Mouse (Mus musculus): Measurements from ENCODE around the gene Arl6ip1. TPM values are rescaled to one million over a fixed set of nuclear protein-coding genes. Genes with fewer than 3 reads are reported as not detected.

The Arl6ip1 gene
- total and polyA plus RNA-seq, 3 experiments, result 89.7 to 199 (median 188) TPM

DNA sequence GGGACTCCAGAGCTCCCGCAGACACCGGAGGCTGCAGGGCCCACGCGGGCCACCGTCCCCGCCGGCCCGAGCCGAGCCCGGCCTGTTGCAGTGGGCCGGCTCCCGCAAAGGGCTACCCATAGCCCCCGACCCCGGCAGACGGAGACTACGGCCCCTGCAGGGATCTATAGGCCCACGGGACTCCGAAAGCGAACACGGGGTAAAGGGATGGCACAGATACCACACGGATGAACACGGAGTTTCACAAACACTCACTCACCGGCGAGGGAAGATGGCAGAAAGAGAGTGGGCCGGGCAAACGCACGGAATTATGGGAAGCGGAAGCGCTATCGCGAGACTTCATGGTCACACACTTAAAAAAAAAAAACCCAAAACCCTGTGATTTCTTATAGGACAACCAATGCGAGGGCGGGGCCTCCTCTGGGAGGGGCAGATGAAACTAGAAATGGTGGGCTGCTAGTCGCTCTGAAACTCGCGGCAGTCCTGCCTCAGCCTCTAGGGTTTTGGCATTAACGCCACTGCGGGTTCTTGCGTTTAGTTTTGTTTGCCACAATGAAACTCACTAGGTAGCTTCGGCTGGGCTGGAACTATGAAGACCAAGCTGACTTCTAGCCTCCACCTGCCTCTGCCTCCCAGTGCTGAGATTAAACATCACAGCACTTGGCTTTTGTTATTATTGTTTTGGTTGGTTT, 13.4 kb downstream of the Arl6ip1 start, which contains the start of gene Rps15a:
Gene Rps15a (minus strand): TSS at position 312 of the 692 bp plus-strand sequence.
- Histone ChIP-seq H3K4me1 (ENCODE audit: control insufficient read depth in 1 of 2, insufficient read depth in 2 of 2, low read length in 2 of 2) (peaks cover 15 to 26% of the 10 kb centered on the region in 2 experiments), H3K36me3 (ENCODE audit: control insufficient read depth in 1 of 2, insufficient read depth in 2 of 2, low read length in 2 of 2) (peaks cover 29 to 55% of the 10 kb centered on the region in 2 experiments), H3K9me3 (replicated peaks; ENCODE audit: insufficient read depth, low read length) (no peaks in the 10 kb centered on the region), H3K4me3 (ENCODE audit: control insufficient read depth in 1 of 2, insufficient read depth in 1 of 2, low read depth in 2 of 2, low read length in 2 of 2) (peak within 1 kb of the TSS; percentile 79 to 95), H3K9ac (ENCODE audit: control insufficient read depth, low read depth, low read length, poor library complexity, severe bottlenecking) (peak within 1 kb of the TSS; percentile 96), H3K27me3 (ENCODE audit: control insufficient read depth in 1 of 2, insufficient read depth in 2 of 2, low read length in 2 of 2) (no peaks in the 10 kb centered on the region), H3K27ac (ENCODE audit: control insufficient read depth, low read depth, low read length) (peak within 1 kb of the TSS; percentile 88), H3K79me2 (ENCODE audit: control insufficient read depth, insufficient read depth, low read length, poor library complexity) (peaks cover 52% of the 10 kb centered on the region)
- peak; percentile 75 for TF ChIP-seq SIN3A (IDR thresholded peaks at IDR 0.05; ENCODE audit: low read length)
- peak; percentile 87 for TF ChIP-seq HCFC1 (IDR thresholded peaks at IDR 0.05; ENCODE audit: low read depth, low read length)
- TF ChIP-seq GABPA (IDR thresholded peaks at IDR 0.05; ENCODE audit: low read depth, low read length), result no peak
- no peak for TF ChIP-seq USF2 (IDR thresholded peaks at IDR 0.05; ENCODE audit: borderline replicate concordance in 1 of 2, insufficient read depth in 1 of 2, low read depth in 1 of 2, low read length in 2 of 2)
- peak; percentile 71 for TF ChIP-seq TCF12 (IDR thresholded peaks at IDR 0.05; ENCODE audit: low read depth, low read length)
- TF ChIP-seq ZC3H11A (IDR thresholded peaks at IDR 0.05; ENCODE audit: low read depth, low read length), result no peak
- peak; percentile 98 for TF ChIP-seq NELFE (IDR thresholded peaks at IDR 0.05; ENCODE audit: low read depth, low read length)
- peak; percentile 95 for TF ChIP-seq MYC (IDR thresholded peaks at IDR 0.05; ENCODE audit: low read depth, low read length)
- peak; percentile 45; the same call in 1 of the 2 replicates for TF ChIP-seq ETS1 (IDR thresholded peaks at IDR 0.05; ENCODE audit: low read depth, low read length)
- TF ChIP-seq MAX (IDR thresholded peaks at IDR 0.05; ENCODE audit: low read length), result peak; percentile 86; the same call in 1 of the 2 replicates
- TF ChIP-seq BHLHE40 (IDR thresholded peaks at IDR 0.05; ENCODE audit: borderline replicate concordance, low read depth, low read length), result no peak
- TF ChIP-seq POLR2AphosphoS2 (IDR thresholded peaks at IDR 0.05; ENCODE audit: low read length), result peak; percentile 88
- TF ChIP-seq MXI1 (IDR thresholded peaks at IDR 0.05; ENCODE audit: low read depth, low read length), result peak; percentile 80
- 0 out of 2 replicates have a peak, but pooled peaks have one; percentile 54 for TF ChIP-seq ELF1 (IDR thresholded peaks at IDR 0.05; ENCODE audit: low read depth, low read length)
- peak; percentile 76 for TF ChIP-seq KAT2A (conservative IDR thresholded peaks at IDR 0.05; ENCODE audit: low read depth, low read length)
- no peak for TF ChIP-seq MEF2A (IDR thresholded peaks at IDR 0.05; ENCODE audit: extremely low read depth, insufficient replicate concordance, low read depth, low read length, poor library complexity, severe bottlenecking)
- TF ChIP-seq EP300 (IDR thresholded peaks at IDR 0.05; ENCODE audit: low read depth in 1 of 2, low read length in 2 of 2), result no peak
- peak; percentile 97 for TF ChIP-seq TBP (IDR thresholded peaks at IDR 0.05; ENCODE audit: low read depth, low read length)
- TF ChIP-seq POLR2AphosphoS5 (IDR thresholded peaks at IDR 0.05; ENCODE audit: borderline replicate concordance, low read depth, low read length), result peak; percentile 65; the same call in 1 of the 2 replicates
- TF ChIP-seq POLR2A (IDR thresholded peaks at IDR 0.05; ENCODE audit: control insufficient read depth in 1 of 2, insufficient read depth in 1 of 2, low read depth in 1 of 2, low read length in 2 of 2, poor library complexity in 1 of 2), result peak; percentile 64 to 91
- TF ChIP-seq ZMIZ1 (IDR thresholded peaks at IDR 0.05; ENCODE audit: low read depth, low read length), result peak; percentile 86
- TF ChIP-seq CHD2 (IDR thresholded peaks at IDR 0.05; ENCODE audit: low read length), result peak; percentile 95
- TF ChIP-seq GATA1 (IDR thresholded peaks at IDR 0.05; ENCODE audit: low read depth, low read length), result no peak
- peak; percentile 96 for TF ChIP-seq ZNF384 (IDR thresholded peaks at IDR 0.05; ENCODE audit: low read depth, low read length)
- TF ChIP-seq ZKSCAN1 (IDR thresholded peaks at IDR 0.05; ENCODE audit: low read depth, low read length), result no peak
- DNase-seq (ENCODE audit: low read depth, low spot score), result peak; percentile 96
